Mouse (Mus musculus): ENCODE measurements at regions not wholly inside any gene's neighbourhood (a gene's known extent, or its start where the extent isn't known, plus 50 kb on each side); places are given as distances from the start of the nearest gene placed in this dataset.

DNA sequence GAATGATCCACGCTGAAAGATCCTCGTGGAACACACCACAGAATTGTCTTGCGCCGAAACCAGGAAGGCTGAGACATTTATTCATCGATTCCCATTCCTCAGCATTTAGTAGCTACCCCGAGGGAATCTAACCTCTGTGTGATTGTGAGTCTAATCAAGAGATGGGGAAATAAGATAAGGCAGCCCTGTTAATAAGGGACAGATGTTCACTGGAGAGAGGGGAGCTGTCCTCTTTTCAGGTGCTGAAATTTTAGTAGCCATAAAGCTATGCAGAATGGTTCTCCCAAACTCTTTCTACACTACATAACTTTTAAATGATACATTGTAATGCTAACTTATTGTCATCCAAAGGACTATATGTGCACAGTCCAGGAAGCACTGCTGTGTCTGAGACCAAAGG lies 501.2 kb upstream of the Ercc4 start:
- Histone ChIP-seq H3K9ac (replicated peaks; ENCODE audit: low read depth, low read length) (no peak overlapping the region), H3K4me3 (ENCODE audit: low read depth, low read length) (no peak overlapping the region), H3K27ac (ENCODE audit: low read depth) (no peak overlapping the region), H3K4me2 (ENCODE audit: low read depth, low read length) (no peak overlapping the region), H3K27me3 (ENCODE audit: control insufficient read depth, insufficient read depth, low read length) (no peaks in the 10 kb centered on the region), H3K36me3 (replicated peaks; ENCODE audit: control insufficient read depth, insufficient read depth, low read length) (no peaks in the 10 kb centered on the region), H3K9me3 (replicated peaks; ENCODE audit: control insufficient read depth, low read length) (no peaks in the 10 kb centered on the region), H3K4me1 (ENCODE audit: control insufficient read depth, insufficient read depth) (no peaks in the 10 kb centered on the region)
- no peak for DNase-seq (ENCODE audit: low spot score)
- no peak for ATAC-seq (ENCODE audit: insufficient read depth, low read depth)
- TF ChIP-seq CTCF (IDR thresholded peaks at IDR 0.05; ENCODE audit: low read depth) (no peak), EP300 (IDR thresholded peaks at IDR 0.05; ENCODE audit: low read depth) (no peak)
- 59% methylated on average over 6 of the region's 6 CpGs for WGBS

DNA sequence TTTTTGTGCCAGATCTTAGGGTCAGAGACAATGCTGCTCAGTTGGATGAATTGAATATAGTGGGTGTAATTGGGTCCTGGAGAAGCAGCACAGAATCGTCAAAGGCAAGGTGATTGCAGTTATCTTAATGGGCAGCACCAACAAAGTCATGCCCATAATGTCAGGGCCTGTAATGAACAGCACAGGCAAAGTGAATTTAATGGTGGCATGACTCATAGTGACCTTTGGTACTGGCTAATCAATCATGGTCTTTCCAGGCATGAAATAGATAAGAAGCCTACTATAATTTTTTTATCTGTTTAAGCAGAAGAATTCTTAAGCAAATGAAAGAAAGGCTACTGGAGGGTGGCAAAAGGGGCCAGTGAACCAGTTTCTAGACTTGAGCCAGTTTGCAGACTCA lies 498.4 kb upstream of the Ercc4 start:
- 39% methylated on average over 1 of the region's 1 CpGs for WGBS
- TF ChIP-seq CTCF (IDR thresholded peaks at IDR 0.05; ENCODE audit: low read depth) (no peak), EP300 (IDR thresholded peaks at IDR 0.05; ENCODE audit: low read depth) (no peak)
- Histone ChIP-seq H3K9ac (replicated peaks; ENCODE audit: low read depth, low read length) (no peak overlapping the region), H3K27ac (ENCODE audit: low read depth) (no peak overlapping the region), H3K27me3 (ENCODE audit: control insufficient read depth, insufficient read depth, low read length) (no peaks in the 10 kb centered on the region), H3K36me3 (replicated peaks; ENCODE audit: control insufficient read depth, insufficient read depth, low read length) (no peaks in the 10 kb centered on the region), H3K4me3 (ENCODE audit: low read depth, low read length) (no peak overlapping the region), H3K9me3 (replicated peaks; ENCODE audit: control insufficient read depth, low read length) (no peaks in the 10 kb centered on the region), H3K4me1 (ENCODE audit: control insufficient read depth, insufficient read depth) (no peaks in the 10 kb centered on the region), H3K4me2 (ENCODE audit: low read depth, low read length) (no peak overlapping the region)
- DNase-seq (ENCODE audit: low spot score) (no peak), ATAC-seq (ENCODE audit: insufficient read depth, low read depth) (no peak)

DNA sequence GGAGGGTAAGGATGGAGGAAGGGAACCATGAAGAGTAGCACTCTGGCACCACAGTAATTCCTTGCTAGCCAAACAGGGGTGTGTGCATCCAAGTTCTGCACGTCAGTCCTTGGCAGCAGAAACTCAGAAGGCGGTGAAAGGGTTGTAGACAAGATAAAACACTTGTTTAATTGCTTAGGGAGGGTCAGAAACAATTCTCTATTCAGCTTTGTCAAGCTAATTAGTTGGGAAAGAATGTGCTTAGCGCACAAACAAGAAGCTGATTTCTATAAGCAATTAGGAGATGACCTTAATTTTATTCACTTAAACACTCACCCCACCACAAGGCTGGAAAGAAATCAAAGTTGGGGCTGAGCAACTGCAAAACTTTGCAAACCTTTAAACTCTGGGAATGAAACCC lies 491.7 kb upstream of the Ercc4 start:
- no peak for DNase-seq (ENCODE audit: low spot score)
- H3K27me3 ChIP-seq (ENCODE audit: control insufficient read depth, insufficient read depth, low read length), result no peaks in the 10 kb centered on the region
- no peak overlapping the region for H3K4me3 ChIP-seq (ENCODE audit: low read depth, low read length)
- H3K36me3 ChIP-seq (replicated peaks; ENCODE audit: control insufficient read depth, insufficient read depth, low read length), result no peaks in the 10 kb centered on the region
- H3K4me2 ChIP-seq (ENCODE audit: low read depth, low read length), result no peak overlapping the region
- no peaks in the 10 kb centered on the region for H3K4me1 ChIP-seq (ENCODE audit: control insufficient read depth, insufficient read depth)
- H3K9ac ChIP-seq (replicated peaks; ENCODE audit: low read depth, low read length), result no peak overlapping the region
- WGBS, result 42% methylated on average over 3 of the region's 3 CpGs
- ATAC-seq (ENCODE audit: insufficient read depth, low read depth), result no peak
- no peak for TF ChIP-seq EP300 (IDR thresholded peaks at IDR 0.05; ENCODE audit: low read depth)
- no peak for TF ChIP-seq CTCF (IDR thresholded peaks at IDR 0.05; ENCODE audit: low read depth)
- H3K27ac ChIP-seq (ENCODE audit: low read depth), result no peak overlapping the region
- H3K9me3 ChIP-seq (replicated peaks; ENCODE audit: control insufficient read depth, low read length), result no peaks in the 10 kb centered on the region

- Histone ChIP-seq H3K4me1 (ENCODE audit: control insufficient read depth, insufficient read depth) (no peaks in the 10 kb centered on the region), H3K36me3 (replicated peaks; ENCODE audit: control insufficient read depth, insufficient read depth, low read length) (no peaks in the 10 kb centered on the region), H3K27me3 (ENCODE audit: control insufficient read depth, insufficient read depth, low read length) (no peaks in the 10 kb centered on the region), H3K9ac (replicated peaks; ENCODE audit: low read depth, low read length) (no peak overlapping the region), H3K4me3 (ENCODE audit: low read depth, low read length) (no peak overlapping the region), H3K9me3 (replicated peaks; ENCODE audit: control insufficient read depth, low read length) (no peaks in the 10 kb centered on the region), H3K27ac (ENCODE audit: low read depth) (no peak overlapping the region), H3K4me2 (ENCODE audit: low read depth, low read length) (no peak overlapping the region)
- ATAC-seq (ENCODE audit: insufficient read depth, low read depth) (no peak), DNase-seq (ENCODE audit: low spot score) (no peak)
- no peak for TF ChIP-seq EP300 (IDR thresholded peaks at IDR 0.05; ENCODE audit: low read depth)
- TF ChIP-seq CTCF (IDR thresholded peaks at IDR 0.05; ENCODE audit: low read depth), result no peak
These were observed 477.0 kb upstream of the Ercc4 start for GRCm38 (mm10) chr16:12632533-12632932.

GRCm38 (mm10) chr16:12638971-12639640 lies 470.4 kb upstream of the Ercc4 start:
- no peak overlapping the region for H3K4me3 ChIP-seq (ENCODE audit: low read depth, low read length)
- no peaks in the 10 kb centered on the region for H3K9me3 ChIP-seq (replicated peaks; ENCODE audit: control insufficient read depth, low read length)
- H3K27me3 ChIP-seq (ENCODE audit: control insufficient read depth, insufficient read depth, low read length), result no peaks in the 10 kb centered on the region
- H3K4me1 ChIP-seq (ENCODE audit: control insufficient read depth, insufficient read depth), result no peaks in the 10 kb centered on the region
- ATAC-seq (ENCODE audit: insufficient read depth, low read depth) (no peak), DNase-seq (ENCODE audit: low spot score) (no peak)
- no peak overlapping the region for H3K9ac ChIP-seq (replicated peaks; ENCODE audit: low read depth, low read length)
- WGBS, result 72% methylated on average over 1 of the region's 1 CpGs
- TF ChIP-seq CTCF (IDR thresholded peaks at IDR 0.05; ENCODE audit: low read depth), result no peak
- no peak for TF ChIP-seq EP300 (IDR thresholded peaks at IDR 0.05; ENCODE audit: low read depth)
- no peak overlapping the region for H3K27ac ChIP-seq (ENCODE audit: low read depth)
- H3K4me2 ChIP-seq (ENCODE audit: low read depth, low read length), result no peak overlapping the region
- no peaks in the 10 kb centered on the region for H3K36me3 ChIP-seq (replicated peaks; ENCODE audit: control insufficient read depth, insufficient read depth, low read length)

DNA sequence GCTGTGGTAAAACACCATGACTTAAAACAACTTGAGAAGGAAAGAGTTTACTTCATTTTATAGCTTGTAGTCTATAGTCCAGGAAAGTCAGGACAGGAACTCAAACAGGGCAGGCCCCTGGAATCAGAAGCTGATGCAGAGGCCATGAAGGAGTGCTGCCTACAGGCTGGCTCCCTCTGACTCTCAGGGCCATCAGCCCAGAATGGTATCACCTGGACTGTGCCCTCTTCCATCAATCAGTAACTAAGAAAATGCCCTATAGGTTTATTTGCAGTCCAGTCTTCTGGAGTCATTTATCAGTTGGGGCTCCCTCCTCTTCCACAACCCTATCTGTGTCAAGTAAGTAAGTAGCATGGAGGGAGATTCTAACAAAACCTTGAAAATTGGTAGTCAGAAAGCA lies 466.4 kb upstream of the Ercc4 start:
- Histone ChIP-seq H3K4me2 (ENCODE audit: low read depth, low read length) (no peak overlapping the region), H3K4me1 (ENCODE audit: control insufficient read depth, insufficient read depth) (no peaks in the 10 kb centered on the region), H3K27ac (ENCODE audit: low read depth) (no peak overlapping the region), H3K9me3 (replicated peaks; ENCODE audit: control insufficient read depth, low read length) (no peaks in the 10 kb centered on the region), H3K27me3 (ENCODE audit: control insufficient read depth, insufficient read depth, low read length) (no peaks in the 10 kb centered on the region), H3K4me3 (ENCODE audit: low read depth, low read length) (no peak overlapping the region), H3K9ac (replicated peaks; ENCODE audit: low read depth, low read length) (no peak overlapping the region), H3K36me3 (replicated peaks; ENCODE audit: control insufficient read depth, insufficient read depth, low read length) (no peaks in the 10 kb centered on the region)
- ATAC-seq (ENCODE audit: insufficient read depth, low read depth) (no peak), DNase-seq (ENCODE audit: low spot score) (no peak)
- TF ChIP-seq CTCF (IDR thresholded peaks at IDR 0.05; ENCODE audit: low read depth), result no peak
- no peak for TF ChIP-seq EP300 (IDR thresholded peaks at IDR 0.05; ENCODE audit: low read depth)

Data from heart, postnatal 0 days (tissue).